Mouse (Mus musculus) Patski (cell line): Measurements from ENCODE around the gene Papss2. TPM values are rescaled to one million over a fixed set of nuclear protein-coding genes. Genes with fewer than 3 reads are reported as not detected.

ENCODE experiments used
- ATAC-seq: fragments of 100-300 bp; one replicate; pipeline ENCODE4 v1.8.0; 2021
- CTCF ChIA-PET: fragments of 350-600 bp; sonication (Branson Sonifier 250); formaldehyde crosslinking; loops from one replicate; lab custom pipeline; 2022; ENCODE audit warnings: inconsistent platforms; lab: Charles Lee
- POLR2A ChIA-PET: fragments of 350-600 bp; sonication (Branson Sonifier 250); formaldehyde crosslinking; loops from one replicate; lab custom pipeline; 2022; ENCODE audit warnings: antibody characterized with exemption, inconsistent platforms; lab: Charles Lee
- DNase-seq: peaks from one replicate; pipeline ENCODE4 v3.0.0-alpha.2; 2011; ENCODE audit warnings: low read depth, low spot score
- H3K27me3 ChIP-seq: fragments of 371-371 bp; one replicate; pipeline ENCODE4 v1.5.1; 2021
- CTCF ChIP-seq: fragments of 100-300 bp; IDR thresholded peaks from one replicate; pipeline ENCODE4 v1.5.1; 2021
- in situ Hi-C: fragments of 300-500 bp; cut with MboI; formaldehyde crosslinking; loops from 3 replicates; pipeline ENCODE4 v1.11.1; 2018; ENCODE audit warnings: low pct_unique_long_range_greater_than_20kb, mixed read lengths
- polyA plus RNA-seq: library from polyadenylated mRNA; unstranded; gene quantifications from one replicate; pipeline ENCODE4 v1.2.3, GENCODE M21; 2021

The Papss2 gene
- polyA plus RNA-seq, 1 experiment from 2014 or later = 0.90 TPM

DNA sequence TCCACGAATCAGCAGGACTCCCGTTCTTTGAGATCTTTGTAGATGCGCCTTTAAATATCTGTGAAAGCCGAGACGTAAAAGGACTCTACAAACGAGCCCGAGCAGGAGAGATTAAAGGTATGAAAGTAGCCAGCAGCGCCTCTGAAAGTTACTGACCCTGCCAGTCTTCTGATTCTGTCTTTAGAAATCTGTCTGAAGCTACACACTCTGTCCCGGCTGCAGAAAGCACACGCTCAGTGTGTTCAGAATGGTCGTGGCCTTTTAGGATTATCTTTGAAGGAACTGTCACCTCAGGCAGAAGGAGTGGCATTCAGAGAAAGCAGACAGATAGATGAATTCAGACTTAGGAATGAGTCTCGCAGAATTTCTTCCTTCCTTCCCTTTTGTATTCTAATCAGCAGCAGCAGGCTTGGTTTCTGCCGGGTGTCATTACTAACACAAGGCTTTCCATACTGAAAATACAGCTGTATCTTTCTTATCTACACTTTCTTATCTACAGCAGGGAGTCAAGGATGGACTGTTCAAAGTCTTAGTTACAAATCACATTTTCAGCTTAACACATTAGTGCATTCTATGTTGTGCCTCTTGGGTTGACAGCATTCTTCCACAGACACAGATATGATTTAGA, 42.8 kb downstream of the Papss2 start:
- no peak for TF ChIP-seq CTCF
- no peaks in the 10 kb centered on the region for H3K27me3 ChIP-seq
- in situ Hi-C loops = no loop called here
- CTCF ChIA-PET = interaction anchor here (1.1 kb wide), 1 partner anchor 28 kb away, joined by 3 read pairs; no protein-coding TSS in a partner anchor
- POLR2A ChIA-PET = no interaction called here
- ATAC-seq (no peak), DNase-seq (no peak)

DNA sequence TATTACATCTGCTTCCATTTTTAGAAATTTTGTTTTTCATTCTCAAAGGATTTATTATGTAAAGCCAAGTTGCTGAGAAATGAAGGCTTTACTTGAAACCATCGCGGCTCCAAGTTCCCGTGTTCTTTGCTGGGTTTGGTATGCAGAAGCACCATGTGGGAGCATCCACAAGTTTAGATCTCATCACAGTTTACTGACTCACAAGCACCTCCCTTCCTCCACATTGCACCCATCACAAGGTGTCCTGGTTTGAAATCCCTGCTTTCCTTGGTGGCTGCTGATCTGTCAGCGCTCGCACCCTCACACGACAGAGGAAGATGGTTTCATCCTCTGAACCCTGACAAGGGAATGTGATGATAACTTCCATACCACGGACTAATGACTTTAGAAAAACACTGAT, 45.9 kb downstream of the Papss2 start:
- ChIA-PET POLR2A (no interaction called here), CTCF (interaction anchor here (1.3 kb wide), 1 partner anchor 23 kb away, joined by 4 read pairs; no protein-coding TSS in a partner anchor)
- DNase-seq (no peak), ATAC-seq (no peak)
- in situ Hi-C loops = no loop called here
- TF ChIP-seq CTCF = no peak
- H3K27me3 ChIP-seq = no peaks in the 10 kb centered on the region

DNA sequence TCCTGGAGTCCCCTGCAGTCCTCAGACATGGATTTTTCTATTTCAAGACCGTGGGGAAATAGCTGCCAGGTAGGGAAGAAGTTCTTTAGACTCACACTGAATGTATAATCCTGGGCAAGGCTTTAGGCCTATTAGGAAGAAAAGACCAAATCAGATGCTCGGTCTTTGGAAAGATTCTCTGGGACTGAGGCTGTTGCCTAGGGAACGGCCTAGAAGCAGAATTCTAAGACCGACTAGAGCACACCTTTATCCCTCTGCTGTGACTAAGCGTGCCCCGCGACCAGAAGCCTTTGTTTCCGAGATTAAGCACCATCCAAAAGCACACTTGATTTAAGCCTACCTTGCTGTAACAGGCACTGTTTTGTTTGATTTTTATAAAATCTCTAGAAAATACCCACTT, 46.4 kb downstream of the Papss2 start:
- ChIA-PET CTCF (no interaction called here), POLR2A (no interaction called here)
- ATAC-seq = no peak
- TF ChIP-seq CTCF = no peak
- no peaks in the 10 kb centered on the region for H3K27me3 ChIP-seq
- no peak for DNase-seq
- in situ Hi-C loops = no loop called here

DNA sequence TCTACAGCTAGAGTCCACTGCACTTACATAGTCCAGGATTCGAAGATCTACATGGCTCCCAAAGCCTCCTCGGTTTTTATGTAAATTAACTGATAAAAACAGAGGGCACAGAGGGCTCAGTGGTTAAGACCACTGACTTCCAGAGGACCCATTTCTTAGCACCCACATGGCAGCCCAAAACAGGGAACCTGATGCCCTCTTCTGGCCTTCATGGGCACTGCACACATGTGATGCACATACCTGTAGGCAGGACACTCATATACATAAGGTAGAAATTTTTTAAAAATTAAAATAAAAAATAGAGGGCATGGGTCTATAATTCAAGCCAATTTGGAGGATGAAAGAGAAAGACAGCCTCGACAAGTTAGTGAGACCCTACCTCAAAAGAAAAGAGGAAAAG, 48.1 kb downstream of the Papss2 start:
- DNase-seq = no peak
- no peak for ATAC-seq
- in situ Hi-C loops = no loop called here
- ChIA-PET POLR2A (no interaction called here), CTCF (no interaction called here)
- no peaks in the 10 kb centered on the region for H3K27me3 ChIP-seq
- peak; percentile 31 for TF ChIP-seq CTCF

DNA sequence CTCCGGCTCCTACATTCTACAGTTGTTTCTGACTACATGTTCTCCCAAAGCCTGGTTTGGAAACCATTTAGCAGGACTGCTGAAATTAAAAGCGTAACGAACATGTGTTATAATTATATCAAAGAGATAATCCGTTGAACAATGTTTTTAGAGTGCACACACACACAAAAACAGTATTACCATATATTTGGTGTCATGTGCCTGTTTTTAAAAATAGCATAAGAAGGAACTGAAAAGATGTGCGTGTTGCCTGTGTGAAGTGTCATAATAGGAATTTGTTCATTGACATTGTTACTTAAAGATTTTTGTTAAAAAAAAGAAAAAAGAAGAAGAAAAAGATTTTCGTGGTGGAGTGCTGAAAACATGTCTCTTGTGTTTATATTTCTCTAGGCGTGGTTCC, 50.3 kb downstream of the Papss2 start:
- no peak for TF ChIP-seq CTCF
- in situ Hi-C loops = no loop called here
- ATAC-seq = no peak
- CTCF ChIA-PET = no interaction called here
- no peak for DNase-seq
- H3K27me3 ChIP-seq = no peaks in the 10 kb centered on the region
- POLR2A ChIA-PET = no interaction called here

DNA sequence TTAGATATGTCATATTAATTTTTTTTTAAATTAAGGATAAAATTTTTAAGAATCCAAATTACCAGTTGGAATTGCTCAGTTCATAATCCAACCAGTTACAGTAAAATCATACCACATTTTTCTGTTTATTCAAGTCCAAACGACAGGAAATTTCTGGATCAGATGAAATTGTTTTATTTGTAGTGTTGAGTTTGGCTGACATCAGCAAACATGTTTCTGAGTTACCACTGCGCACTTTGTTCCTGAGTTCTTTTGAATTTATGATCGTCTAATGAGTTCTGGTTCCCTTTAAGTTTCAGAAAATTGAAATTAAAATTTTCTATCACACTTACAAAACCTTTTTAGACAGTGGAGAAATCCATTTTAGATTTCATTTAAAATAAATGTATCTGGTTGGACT, 50.8 kb downstream of the Papss2 start:
- DNase-seq = no peak
- ATAC-seq = no peak
- in situ Hi-C loops = no loop called here
- ChIA-PET POLR2A (no interaction called here), CTCF (no interaction called here)
- no peak for TF ChIP-seq CTCF
- H3K27me3 ChIP-seq = no peaks in the 10 kb centered on the region

DNA sequence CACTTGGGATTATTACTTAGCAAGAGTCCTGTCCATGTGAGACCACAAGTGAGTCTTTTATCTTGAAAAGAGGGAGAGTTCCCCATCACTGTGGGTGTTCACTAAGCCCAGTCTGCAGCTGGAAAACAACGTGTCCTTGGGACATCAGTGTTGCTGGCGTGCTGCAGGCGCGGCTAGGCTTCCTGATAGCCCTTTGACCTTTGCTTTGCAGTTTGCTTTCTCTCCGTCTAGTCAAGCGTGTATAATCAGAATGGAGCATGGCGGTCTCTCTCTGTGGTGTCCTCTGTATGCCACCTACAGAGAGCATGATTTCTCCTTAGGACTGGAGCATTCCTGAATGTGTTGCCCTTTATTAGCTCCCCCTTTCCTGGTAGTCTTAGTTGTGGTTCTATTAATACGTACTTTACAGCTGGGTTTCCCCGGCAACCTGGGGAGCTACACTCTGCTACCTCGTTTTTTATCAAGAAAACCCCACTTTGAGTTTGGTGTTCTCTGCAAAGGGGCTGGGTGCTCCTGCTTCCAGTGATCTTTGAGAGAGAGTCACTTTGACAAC, 52.5 kb downstream of the Papss2 start:
- DNase-seq = no peak
- ChIA-PET CTCF (no interaction called here), POLR2A (no interaction called here)
- ATAC-seq = no peak
- in situ Hi-C loops = no loop called here
- H3K27me3 ChIP-seq = no peaks in the 10 kb centered on the region
- TF ChIP-seq CTCF = no peak

DNA sequence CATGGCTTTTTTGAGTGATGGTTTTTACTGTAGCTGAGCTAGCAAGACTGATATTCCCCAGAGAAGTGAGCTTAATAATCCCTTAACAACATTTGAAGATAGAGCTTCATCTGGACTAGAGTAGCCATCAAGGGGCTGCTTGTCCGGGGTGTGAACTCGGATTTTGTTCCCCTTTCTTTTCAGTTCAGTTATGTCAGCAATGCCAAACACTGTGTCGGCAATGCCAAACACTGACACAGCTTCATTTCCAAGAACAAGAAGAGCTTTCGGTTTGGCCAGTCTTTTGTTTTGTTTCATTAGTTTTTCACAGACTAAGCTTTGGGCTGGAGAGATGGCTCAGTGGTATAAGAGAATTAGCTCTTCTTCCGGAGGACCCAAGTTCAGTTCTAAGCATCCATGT, 55.5 kb downstream of the Papss2 start:
- H3K27me3 ChIP-seq = no peaks in the 10 kb centered on the region
- ChIA-PET POLR2A (interaction anchor here (0.6 kb wide), 1 partner anchor 322 kb away, joined by 3 read pairs; no protein-coding TSS in a partner anchor), CTCF (no interaction called here)
- no peak for TF ChIP-seq CTCF
- ATAC-seq (no peak), DNase-seq (no peak)
- in situ Hi-C loops = no loop called here

DNA sequence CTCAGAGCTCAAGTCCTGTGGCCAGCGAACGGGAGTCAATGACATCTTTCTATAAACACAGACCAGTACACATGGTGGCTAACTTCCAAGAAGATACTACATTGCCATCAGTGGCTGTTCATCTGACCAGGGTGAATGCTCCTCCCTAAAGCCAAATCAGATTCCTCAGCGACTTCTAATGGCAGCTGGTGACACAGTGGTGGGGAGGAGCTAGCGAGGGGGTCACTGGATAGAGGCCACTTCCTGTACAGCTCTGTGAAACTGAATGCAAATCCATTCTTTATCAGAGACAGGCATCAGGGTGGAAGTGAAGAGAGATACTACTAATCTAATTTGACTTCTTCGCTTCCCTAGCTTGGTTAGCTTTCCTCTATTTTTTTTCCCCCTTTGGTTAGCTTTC, 57.5 kb downstream of the Papss2 start:
- no peak for TF ChIP-seq CTCF
- POLR2A ChIA-PET = no interaction called here
- ATAC-seq = no peak
- H3K27me3 ChIP-seq = no peaks in the 10 kb centered on the region
- in situ Hi-C loops = no loop called here
- DNase-seq = no peak
- CTCF ChIA-PET = interaction anchor here (1.2 kb wide), 1 partner anchor 99 kb away, joined by 3 read pairs; no protein-coding TSS in a partner anchor

DNA sequence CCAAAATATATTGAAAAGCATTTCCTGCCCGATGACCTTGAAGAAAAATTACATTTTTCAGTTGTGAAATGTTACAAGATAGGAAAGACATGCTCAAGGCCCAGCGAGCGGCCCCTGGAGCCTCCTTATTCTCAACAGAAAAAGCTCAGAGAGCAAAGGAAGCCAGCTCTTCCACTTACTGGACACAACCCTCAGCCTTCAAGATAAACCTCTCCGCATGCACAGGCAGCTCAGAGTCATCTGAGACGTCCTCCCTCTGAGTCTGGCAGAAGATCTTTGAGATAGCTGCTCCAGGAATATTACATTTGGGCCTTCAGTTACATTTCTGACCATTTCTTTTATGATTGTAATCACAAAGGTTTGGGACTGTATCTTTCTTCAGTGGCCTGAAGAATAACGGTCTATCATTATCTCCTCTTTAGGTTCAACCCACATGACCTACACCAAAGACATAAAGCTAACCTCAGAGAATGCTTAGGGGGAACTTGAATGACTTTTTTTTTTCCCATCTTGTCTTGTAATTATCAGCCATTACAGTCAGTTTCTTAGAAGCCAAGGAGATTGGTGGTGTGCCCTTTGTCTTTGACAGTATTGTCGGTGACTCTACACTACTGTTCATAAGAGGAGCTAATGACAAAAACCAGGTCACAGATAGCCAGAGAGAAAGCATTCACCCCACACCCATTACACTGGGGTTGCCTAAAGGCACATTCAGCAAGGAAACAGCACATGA, 58.2 kb downstream of the Papss2 start:
- DNase-seq = no peak
- H3K27me3 ChIP-seq = no peaks in the 10 kb centered on the region
- TF ChIP-seq CTCF = no peak
- ChIA-PET POLR2A (interaction anchor here (0.6 kb wide), 1 partner anchor 66 kb away, joined by 4 read pairs; no protein-coding TSS in a partner anchor), CTCF (interaction anchor here (1.0 to 1.2 kb wide), 3 partner anchors 10 to 100 kb away, joined by 3 read pairs; no protein-coding TSS in a partner anchor)
- in situ Hi-C loops = no loop called here
- no peak for ATAC-seq

DNA sequence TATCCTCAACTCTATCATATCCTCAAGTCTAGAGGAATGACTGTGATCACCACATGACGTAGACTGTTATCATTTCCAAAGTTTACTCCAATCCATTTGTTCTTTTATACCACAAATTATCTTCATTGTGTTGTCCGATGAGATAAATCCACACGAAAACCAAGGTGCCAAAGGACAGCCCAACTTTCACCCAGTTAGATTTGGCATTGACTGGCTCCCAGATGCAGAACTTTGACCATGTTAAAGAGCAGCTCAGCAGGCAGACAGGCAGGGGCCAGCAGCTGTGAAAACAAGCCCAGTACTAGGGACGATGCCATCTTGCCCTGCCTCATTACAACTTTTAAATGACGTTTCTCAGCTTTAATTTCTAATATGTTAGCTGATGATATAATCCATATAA, 63.8 kb downstream of the Papss2 start:
- CTCF ChIA-PET = no interaction called here
- ATAC-seq (no peak), DNase-seq (no peak)
- H3K27me3 ChIP-seq = no peaks in the 10 kb centered on the region
- in situ Hi-C loops = no loop called here
- POLR2A ChIA-PET = no interaction called here
- no peak for TF ChIP-seq CTCF
